Mouse (Mus musculus) A20 (cell line): Measurements from ENCODE around the gene Iqgap3.
A peak's percentile ranks its signal among the peaks of the same experiment; 100 is the strongest.

Experiments
- DNase-seq: peaks from one replicate; pipeline ENCODE4 v3.0.0-alpha.2; 2011; ENCODE audit warnings: low read depth, low spot score

Iqgap3 gene

DNA sequence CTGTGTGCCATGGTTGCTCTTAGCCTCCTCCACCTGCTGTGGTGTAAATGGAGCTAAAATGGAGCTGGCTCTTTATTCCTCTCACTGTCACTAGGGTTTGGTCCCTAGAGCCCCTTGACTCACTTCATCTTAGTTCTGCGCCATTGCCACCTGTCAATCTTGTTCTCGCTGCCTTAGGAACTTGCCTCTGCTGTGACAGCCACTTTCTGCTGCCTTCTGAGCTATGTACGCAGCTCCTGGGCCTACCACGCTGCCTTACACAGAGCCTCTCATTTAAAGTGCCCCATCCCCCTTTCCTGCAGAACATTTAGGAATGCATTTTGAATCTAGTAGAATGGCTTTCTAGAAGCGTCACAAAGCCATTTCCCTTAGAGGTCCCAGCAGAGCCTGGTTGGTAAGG, 12.4 kb downstream of the Iqgap3 start:
- no peak for DNase-seq

DNA sequence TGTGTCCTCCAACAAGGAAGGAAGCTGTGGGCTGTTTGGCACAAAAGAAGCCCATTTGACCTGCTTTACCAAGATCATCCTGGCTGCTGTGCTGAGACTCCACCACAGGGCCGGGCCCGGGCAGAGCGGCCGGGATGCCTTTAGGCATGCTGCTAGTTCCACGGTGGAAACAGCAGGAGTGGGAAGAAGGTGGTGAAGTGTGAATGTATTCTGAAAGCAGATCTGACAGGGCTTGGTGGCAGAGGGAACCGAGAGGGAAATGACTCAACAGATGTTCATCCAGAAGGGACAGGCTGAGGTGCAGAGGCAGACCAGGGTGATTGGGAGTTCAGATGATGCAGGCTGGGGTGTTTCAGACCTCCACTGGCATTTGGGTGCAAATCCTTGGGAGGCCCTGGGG, 15.9 kb downstream of the Iqgap3 start:
- no peak for DNase-seq

DNA sequence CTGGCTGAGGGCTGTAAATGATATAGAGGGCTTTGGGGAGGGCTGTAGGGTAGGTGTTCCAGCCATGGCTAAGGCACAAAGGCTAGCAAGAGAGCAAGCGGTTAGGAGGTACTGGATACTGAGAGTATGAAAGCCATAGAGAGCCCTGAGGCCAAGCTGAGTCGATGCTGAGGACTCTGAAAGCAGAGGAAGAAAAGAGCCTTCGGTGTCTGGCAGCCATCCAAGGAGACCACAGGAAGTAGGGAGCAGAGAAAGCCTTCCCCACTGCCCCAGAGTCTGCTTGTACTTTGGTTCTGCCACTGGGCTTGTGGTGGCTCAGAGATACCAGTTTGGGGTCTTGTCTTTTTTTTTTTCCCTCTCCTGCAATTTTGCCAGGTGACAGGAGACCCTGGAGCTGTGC, 18.5 kb downstream of the Iqgap3 start:
- no peak for DNase-seq

DNA sequence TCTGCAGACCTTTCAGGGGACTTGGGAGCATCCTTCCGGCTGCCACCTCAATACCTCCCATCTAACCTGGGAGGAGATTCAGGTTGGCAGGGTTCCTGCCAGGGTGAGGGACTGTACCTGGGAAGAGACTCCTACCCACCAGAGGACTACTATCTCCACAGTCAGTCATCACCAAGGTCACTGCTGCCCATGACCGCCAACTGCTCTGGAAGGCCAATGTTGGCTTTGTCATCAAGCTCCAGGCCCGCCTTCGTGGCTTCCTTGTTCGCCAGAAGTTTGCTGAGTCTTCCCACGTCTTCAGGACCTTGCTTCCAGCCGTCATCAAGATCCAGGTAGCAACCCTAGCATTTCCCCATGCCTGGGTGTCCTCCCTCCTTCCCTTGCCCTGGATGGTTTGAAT, 20.0 kb downstream of the Iqgap3 start:
- no peak for DNase-seq

DNA sequence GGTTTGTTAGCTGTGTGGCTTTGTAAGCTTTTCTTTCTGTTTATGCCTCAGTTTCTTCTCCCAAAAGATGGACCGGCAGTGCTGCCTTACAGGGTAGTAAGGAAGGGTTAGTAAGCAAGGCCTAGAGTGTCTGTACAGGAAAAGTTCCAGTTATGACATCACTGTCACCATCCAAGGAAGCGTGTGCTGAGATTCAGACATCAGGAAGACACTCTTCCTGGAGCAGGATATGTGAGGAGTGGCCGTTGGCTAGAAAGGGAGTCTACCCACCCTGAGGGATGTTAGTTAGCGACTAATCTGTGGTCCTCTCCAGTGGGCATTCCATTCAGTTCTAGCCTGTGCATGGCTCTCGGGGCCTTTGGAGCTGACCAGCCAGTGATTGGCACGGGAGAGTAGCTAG, 20.4 kb downstream of the Iqgap3 start:
- no peak for DNase-seq

DNA sequence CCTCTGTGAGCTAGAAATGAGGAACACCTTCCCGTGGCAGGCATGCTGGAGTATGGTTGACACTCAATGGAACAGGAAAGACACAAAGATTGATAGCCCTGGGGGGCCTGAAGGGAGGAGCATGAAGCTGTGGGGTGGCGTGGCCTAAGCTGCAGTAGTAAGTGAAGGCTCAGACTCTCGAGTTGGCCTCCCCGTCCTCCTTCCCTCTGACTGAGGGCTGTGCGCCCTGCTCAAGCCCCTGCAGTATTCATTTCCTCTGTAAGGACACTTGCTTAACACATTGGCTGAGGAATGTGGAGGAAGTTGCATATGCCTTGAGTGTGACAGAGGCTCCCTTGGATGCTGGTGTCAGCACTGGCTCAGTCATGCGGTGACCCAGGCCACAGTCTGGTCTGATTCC, 20.8 kb downstream of the Iqgap3 start:
- no peak for DNase-seq

DNA sequence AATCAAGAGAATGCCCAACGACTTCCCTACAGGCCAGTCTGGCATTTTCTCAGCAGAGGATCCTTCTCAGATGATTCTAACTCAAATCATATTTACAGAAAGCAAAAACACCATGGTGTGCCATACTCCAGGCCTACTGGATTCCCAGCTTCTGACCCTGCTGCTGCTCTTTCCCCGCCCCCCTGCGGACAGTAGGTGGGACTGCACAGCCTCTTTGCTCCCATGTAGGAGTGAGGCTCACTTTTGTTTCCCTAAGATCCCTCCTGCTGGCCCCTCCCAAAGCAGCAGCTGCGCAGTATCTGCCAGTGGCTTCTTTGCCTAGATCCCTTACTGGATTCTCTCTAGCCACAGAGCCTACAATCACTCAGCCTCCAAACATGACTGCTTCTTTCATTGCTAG, 24.4 kb downstream of the Iqgap3 start:
- no peak for DNase-seq

DNA sequence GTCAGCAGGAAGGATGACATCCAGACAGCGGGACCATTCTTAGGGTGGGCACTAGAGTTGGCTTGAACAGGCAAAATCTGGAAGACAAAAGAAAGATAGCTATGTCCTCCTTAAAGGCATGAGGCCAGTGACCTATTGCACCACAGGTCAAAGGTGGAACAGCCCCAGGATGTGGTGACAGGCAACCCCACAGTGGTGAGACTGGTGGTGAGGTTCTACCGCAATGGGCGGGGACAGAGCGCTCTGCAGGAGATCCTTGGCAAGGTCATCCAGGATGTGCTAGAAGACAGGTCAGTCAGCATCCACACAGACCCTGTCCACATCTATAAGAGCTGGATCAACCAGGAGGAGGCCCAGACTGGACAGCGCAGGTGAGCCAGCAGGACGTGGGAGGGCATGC, 27.4 kb downstream of the Iqgap3 start:
- DNase-seq = no peak

DNA sequence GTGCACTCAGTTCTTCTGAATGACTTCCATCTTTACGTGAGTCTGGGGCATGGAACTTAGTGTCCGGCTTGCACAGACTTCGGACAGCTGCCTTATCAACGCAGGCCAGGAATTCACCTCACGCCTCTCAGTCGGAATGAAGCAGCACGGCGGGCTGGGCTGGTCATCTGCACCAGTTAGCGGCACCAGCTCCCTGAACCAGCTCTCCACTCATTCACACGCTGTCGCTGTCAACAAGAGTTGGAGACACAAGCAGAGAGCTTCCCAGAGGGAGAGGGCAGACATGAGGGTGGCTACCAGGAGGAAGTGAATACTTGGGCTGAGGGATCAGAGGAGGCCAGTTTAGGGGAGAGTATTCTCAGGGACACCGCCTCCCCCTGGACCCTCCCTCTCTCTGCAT, 32.6 kb downstream of the Iqgap3 start:
- no peak for DNase-seq

DNA sequence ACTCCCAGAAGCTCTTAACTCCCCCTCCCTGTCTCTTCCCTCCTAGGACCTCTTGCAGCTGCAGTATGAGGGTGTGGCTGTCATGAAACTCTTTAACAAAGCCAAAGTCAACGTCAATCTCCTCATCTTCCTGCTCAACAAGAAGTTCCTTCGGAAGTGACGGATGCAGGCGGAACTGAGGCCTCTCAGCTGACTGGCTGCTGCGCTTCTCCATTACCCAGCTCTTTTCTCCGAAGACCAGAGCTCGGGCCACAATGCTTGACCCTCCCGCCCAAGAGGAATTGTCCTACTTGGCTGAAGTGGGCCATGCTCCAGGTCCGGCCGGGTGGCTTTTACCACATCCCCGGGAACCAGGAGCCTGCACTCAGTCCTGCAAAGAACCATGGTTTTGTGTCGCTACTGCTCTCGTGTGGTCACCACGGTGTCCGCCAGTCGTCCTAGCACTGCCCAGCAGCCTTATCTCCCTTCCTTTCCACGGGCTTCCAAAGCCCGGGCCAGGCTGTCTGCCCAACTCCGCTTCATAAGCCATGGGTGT, 38.4 kb downstream of the Iqgap3 start:
- no peak for DNase-seq

DNA sequence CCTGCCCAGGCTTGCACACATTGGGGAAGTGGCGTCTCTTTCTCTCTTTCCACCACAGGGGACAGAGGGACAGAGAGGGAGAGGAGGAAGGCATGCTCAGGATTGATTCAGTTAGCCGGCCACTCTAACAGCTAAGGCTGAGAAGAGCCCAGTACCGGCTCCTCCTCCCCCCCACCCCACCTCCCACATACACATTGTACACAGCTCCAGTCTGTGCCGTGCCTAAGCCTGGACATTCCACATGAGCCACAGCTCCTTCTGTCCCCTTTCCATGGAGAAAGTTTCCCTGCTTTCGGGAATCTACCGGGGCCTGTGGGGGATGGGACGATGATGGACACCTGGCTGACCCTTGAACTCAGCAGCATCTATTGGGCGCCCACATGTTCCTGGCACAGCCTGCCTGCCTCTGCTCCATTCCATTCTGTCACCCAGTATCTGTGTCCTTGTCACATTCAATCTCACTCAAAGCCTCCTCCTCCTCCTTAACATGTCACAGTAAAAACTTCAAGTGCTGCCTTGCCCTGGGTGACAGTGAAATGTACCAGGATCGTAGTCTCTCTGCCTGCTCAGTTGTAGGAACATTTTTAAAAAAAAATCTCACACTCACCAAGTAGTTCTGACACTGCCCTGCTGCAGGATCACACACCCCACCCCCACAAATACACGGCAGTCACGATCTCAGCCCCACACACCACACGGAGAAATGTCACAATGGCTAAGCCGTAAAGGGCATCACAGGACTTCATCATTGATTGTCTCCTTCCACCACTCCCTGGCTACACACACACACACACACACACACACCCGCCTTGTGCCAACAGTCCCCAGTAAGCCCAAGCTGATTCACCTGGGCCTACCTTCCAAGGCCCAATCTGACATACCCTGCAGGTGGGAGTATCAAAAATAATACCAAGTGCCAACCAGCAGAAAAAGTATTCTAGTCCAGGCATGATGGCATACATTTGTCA, 39.7 kb downstream of the Iqgap3 start:
- no peak for DNase-seq

DNA sequence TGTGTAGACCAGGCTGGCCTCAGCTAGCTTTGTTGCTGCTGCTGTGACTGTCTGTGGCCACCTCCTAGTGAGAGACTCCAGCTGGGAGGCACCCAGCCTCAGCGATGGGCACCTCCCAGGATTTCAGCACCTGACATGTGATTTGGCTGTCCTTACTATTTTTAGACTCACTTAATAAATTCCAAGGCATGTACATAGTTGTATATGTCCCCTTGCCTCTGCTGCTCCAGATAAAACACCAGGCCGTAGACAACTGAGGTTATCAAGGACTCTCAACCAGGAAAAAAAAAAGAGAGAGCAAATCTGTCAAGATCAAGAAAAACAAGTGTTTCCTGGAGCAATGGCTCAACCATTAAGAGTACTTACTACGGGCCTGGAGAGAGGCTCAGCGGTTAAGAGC, 43.4 kb downstream of the Iqgap3 start:
- no peak for DNase-seq

DNA sequence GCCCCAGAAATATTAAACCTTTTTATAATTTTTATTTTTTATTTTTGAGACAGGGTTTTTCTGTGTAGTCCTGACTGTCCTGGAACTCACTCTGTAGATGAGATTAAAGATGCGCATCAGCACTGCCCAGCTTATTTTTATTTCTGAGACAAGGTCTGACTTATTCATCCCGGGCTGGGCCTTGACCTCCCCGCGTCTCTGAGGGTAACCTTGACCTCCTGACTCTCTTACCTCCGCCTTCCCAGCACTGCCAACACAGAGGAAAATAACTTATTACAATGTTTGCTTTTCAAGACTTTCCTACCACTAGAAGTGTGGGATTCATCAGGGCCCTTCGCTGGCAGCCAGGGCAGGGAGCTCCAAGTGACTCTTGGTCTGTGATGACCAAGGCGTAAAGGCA, 44.4 kb downstream of the Iqgap3 start:
- DNase-seq = no peak

DNA sequence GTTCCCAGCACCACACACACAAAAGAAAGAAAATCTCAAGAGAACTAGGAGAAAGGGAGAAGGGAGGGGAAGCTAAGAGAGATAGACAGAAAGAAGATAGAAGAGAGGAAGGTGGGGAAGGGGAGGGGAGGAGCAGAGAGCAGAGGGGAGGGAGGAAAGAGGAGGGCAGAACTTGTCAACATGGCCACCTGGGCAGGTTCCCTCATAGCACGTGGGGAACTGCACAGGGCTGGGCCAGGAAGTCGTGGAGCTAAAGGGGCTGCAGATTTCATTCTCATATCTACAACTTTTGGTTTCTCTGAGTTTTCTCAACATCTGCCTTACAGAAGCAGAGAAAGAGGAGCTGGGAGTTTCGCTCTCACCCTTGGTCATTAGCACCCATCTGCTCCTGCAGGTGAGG, 45.9 kb downstream of the Iqgap3 start:
- peak; percentile 38 for DNase-seq

DNA sequence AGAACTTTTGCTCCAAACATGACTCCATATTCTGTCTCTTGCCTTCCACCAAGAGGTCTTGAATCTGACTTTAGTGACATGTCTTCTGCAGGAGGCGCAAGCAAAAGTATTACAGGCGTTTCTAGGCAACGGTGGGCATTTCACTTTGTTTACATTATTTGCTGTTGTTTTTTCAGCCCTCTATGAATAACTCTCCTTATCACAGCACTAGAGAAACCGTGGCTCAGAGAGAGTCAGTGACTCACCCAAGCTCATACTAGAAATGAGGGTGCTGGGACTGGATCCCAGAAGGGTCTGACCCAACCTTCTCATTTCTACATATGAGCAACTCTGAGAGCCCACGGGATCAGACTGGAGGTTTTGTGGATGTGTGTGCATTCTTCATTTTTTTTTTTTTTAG, 46.3 kb downstream of the Iqgap3 start:
- DNase-seq = no peak

DNA sequence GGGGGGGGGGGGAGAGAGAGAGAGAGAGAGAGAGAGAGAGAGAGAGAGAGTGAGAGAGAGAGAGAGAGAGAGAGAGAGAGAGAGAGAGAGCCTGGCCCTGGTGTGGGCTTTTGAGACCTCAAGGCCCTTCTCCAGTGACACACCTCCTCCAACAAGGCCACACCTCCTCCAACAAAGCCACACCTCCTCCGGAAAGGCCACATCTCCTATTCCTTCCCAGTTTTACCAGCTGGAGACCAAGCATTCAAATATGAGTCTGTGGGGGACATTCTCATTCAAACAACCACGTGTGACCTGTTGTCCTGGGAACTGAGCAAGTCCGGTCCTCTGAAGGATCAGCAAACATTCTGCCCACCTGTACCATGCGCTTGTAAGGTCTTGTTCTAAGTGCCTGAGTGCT, 47.2 kb downstream of the Iqgap3 start:
- DNase-seq = no peak

DNA sequence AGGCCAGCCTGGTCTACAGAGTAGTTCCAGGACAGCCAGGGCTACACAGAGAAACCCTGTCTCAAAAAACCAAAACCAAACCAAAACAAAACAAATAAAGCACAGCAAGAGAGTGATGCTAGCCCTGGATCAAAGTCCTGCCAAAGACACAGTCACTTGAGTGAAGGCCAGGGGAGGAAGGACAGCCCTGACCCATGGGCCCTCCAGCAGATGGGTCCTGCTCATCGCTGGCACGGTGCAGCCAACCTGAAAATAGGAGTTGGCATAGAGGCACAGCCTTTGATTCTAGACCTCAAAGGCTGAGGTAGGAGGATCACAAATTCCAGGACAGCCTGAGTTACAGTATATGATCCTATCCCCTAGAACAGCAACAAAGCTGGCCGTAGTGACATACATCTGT, 49.3 kb downstream of the Iqgap3 start:
- no peak for DNase-seq

DNA sequence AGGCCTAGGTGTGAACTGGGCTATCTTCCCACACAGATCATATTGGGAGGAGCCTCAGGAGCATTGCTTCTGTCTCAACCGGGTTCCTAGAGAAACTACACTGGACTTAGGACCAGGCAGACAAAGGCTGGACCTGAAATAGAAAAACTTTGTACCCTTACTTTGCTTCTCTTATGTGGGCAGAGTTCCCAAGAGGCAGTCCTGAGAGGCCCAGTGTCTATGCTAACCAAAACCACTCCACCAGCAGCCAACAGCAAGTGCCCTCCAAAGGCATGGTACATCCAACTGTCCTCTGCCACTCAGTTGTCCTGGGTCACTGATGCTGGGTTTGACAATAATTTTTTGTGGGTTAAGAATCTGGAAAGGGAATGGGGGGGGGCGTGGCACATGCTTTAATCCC, 50.7 kb downstream of the Iqgap3 start:
- no peak for DNase-seq

DNA sequence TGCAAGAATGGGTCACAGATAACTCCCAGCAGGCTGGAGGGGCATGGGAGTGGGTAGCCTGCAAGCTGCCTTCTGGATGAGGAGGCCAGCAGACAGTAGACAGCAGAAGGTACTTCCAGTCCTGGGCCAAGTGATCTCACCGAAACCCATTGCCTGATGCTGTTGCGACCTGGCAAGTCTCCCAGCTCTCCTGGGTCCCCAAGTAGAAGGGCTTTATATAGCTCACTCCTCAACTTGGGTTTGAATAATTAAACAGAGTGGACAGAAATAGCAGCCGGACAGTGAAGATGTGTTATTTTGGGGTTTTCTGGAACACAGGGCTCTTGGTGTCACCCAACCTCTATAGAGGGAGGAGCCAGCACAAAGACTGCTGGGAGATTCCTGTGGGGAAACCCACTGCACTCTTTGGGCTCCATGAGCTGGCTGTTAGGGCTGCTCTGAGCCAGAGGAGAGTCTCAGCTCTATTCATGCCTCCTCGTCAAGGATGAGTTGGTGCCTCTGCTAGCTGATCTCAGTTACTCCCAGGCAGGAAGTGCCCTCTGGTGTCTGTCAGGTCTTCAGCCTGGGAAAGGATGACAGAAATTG, 51.5 kb downstream of the Iqgap3 start:
- DNase-seq = no peak

DNA sequence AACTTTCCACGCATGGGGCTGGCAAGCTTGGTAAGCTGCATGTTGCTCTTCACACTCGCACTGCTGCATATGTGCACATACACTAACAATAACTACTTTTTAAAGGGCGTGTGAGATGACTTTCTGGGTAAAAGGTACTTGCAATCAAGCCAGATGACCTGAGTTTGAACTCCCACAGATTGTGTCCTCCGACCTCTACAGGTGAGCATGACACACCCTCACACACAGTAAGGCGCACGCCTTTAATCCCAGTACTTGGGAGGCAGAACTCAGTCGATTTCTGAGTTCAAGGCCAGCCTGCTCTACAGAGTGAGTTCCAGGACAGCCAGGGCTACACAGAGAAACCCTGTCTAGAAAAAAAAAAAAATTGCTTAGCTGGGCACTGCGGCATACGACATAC, 54.6 kb downstream of the Iqgap3 start:
- no peak for DNase-seq

DNA sequence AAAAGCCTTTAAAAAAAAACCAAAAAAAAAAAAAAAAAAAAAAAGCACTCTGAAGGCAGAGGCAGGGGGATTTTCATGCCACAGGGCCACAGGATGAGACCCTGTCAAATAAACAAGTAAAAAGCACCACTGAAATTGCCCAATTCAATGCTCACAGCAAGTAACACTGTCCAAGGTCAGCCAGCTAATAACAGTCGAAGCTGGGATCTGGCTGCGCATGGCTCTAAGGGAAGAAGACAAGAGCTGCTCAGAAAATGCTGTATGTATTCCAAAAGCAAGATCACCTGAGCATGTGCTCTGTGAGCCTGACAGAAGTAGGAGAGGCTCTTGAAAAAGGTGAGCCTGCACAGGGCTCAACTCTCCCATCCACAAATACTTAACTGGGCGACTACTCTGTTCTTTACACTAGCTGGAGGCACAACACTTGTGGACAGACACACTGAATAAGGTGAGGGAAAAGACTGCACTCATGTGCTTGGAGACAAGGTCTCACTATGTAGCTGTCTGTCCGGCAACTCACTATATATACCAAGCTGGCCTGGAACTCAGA, 55.2 kb downstream of the Iqgap3 start:
- DNase-seq = no peak

DNA sequence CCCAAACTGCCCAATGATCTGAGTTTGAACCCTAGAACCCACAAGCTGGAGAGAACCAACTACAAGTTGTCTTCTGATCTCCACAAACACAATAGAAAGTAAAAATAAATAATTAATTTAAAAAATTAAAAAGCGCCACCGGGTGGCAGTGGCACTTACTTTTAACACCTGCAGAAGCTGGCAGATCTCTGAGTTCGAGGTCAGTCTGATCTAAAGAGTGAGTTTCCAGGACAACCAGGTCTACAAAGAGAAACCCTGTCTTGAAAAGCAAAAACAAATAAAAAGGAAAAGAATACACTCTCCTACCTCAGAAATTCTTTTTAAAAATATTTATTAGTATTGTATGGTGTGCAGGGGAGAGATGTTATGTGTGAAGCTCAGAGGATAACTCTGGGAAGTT, 56.0 kb downstream of the Iqgap3 start:
- DNase-seq = peak; percentile 83
